Mouse (Mus musculus) ovary, postnatal 36 days (tissue): ENCODE results near the gene Dock10.

Experiments used
- DNase-seq: peaks from one replicate; pipeline ENCODE4 v3.0.0; 2022; ENCODE audit warnings: low spot score, mixed read lengths

Dock10 gene

DNA sequence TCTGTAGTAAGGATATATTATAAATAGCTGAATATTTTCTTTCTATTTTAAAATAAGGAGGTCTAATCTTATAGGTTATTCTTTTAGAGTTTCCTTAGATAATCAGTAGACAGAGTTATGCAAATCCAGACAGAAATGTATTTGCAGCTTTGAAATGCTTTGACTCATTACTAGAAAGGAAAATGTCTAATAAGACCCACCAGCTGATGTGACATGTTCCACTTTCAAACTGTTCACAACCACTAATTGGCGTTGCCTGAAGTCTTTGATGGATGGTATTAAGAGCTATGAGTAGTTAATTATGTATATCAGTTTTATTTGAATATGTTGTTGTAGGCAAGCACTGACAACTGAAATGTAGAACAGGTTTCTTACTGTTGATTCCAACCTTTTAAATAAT lies 298.4 kb downstream of the Dock10 start:
- DNase-seq, result no peak

- DNase-seq, result no peak
Observed at GRCm38 (mm10) chr1:80459477-80459876, 298.9 kb downstream of the Dock10 start.

DNA sequence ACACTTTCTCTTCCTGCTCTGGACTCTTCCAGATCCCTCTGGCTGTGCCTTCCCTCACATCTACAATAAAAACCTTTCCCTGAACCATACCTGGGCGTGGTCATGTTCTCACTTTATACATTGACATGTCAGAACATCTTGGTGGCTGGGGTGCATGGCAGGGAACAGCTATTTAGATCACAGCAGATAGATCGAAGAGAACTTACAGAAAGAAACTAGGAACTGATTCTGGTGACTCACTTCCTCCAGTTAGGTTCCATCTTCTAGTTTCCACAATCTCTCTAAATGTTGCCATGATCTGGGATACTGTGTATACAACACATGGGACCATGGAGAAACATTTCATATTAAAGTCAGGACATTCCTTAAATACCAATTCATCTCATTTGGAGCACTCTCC lies 304.4 kb downstream of the Dock10 start:
- no peak for DNase-seq

DNA sequence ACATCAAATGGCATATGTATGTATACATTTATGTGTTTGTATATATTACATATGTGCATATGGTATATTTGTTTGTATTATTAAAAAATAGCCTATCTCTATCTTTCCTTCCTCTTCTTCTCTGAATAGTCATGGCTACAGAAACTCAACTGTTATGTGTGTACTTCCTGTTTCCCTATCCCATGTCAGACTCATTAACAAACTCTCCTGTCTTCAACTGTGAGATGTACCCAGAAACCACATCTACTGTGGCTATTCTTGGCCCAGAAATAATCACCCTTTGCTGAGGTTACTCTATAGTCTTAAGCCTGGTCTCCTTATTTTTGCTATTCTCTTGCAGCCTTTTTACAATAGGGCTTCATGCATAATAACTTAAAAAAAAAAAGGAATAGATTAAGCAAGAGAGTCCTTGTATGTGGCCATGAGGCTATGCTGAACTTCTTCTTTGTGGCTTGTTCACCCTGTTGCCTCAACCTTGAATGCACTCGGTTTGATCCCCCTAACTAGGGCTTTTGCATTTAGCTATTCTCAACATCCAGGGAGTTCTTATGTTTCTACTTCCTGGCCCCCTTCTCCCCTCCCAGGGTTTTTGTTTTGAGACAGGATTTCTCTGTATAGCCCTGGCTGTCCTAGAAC lies 306.3 kb downstream of the Dock10 start:
- no peak for DNase-seq
